17 mouse cellular contexts compared by ENCODE assay signal in the genomic region with DNA sequence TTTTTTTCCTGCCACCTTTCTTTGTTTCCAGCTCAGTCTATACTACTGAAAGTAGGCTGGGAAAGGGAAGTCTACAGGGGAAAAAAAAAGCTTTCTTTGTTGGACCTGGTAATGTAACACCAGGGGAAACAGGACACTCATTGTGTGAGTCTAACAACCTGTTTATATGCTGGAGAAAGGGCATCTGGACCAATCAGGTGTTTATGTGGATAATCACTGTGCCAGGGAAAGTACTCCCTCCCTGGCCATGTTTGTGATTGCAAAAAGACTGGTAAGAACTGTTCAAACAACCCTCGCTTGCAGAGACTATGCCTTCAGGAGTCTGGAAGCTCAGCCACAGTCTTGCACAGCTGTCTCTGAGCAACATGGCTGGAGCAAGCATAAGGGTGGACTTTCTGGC.
DNase-seq lines count a peak whose midpoint lies in the region; ATAC-seq and TF ChIP-seq lines count a peak whose summit lies in the region.
"Had no signal": no experiment of that assay in that cellular context is flagged by ENCODE, and none has a peak within 500 bp of the region (broad histone marks: within the 10 kb centered on the region; RNA-seq: fewer than 3 reads in every experiment).

No protein-coding gene starts in this region.

- no peak overlapping the region for H3K4me2 ChIP-seq in intestine, postnatal 0 days (replicated peaks; ENCODE audit: low read depth)
- no peak overlapping the region for H3K4me2 ChIP-seq in intestine, embryonic 15.5 days (replicated peaks)
- no peak overlapping the region for H3K4me2 ChIP-seq in limb, embryonic 12.5 days
- H3K4me2 ChIP-seq: forebrain, embryonic 15.5 days; heart, embryonic 15.5 days; hindbrain, embryonic 12.5 days; stomach, embryonic 15.5 days had no signal

- H3K9ac ChIP-seq in intestine, postnatal 0 days (ENCODE audit: low read depth, low read length) = no peak overlapping the region
- no peak overlapping the region for H3K9ac ChIP-seq in intestine, embryonic 15.5 days
- no peak overlapping the region for H3K9ac ChIP-seq in limb, embryonic 12.5 days (replicated peaks)
- H3K9ac ChIP-seq: forebrain, embryonic 15.5 days; heart, embryonic 15.5 days; hindbrain, embryonic 12.5 days; stomach, embryonic 15.5 days had no signal

- no peaks in the 10 kb centered on the region for H3K9me3 ChIP-seq in intestine, postnatal 0 days (ENCODE audit: control insufficient read depth)
- H3K9me3 ChIP-seq in intestine, embryonic 15.5 days = no peaks in the 10 kb centered on the region
- H3K9me3 ChIP-seq in limb, embryonic 12.5 days = no peaks in the 10 kb centered on the region
- H3K9me3 ChIP-seq: forebrain, embryonic 15.5 days; heart, embryonic 15.5 days; hindbrain, embryonic 12.5 days; stomach, embryonic 15.5 days had no signal

- 48% methylated on average over 1 of the region's 1 CpGs for WGBS in intestine, postnatal 0 days
- WGBS in intestine, embryonic 15.5 days = 61% methylated on average over 1 of the region's 1 CpGs
- WGBS in lung, adult 2 months = 63% methylated on average over 1 of the region's 1 CpGs
- WGBS in limb, embryonic 12.5 days = 26% methylated on average over 1 of the region's 1 CpGs

- H3K36me3 ChIP-seq in intestine, postnatal 0 days (ENCODE audit: control insufficient read depth, insufficient read depth) = no peaks in the 10 kb centered on the region
- no peaks in the 10 kb centered on the region for H3K36me3 ChIP-seq in intestine, embryonic 15.5 days
- no peaks in the 10 kb centered on the region for H3K36me3 ChIP-seq in limb, embryonic 12.5 days
- H3K36me3 ChIP-seq: forebrain, embryonic 15.5 days; heart, embryonic 15.5 days; hindbrain, embryonic 12.5 days; stomach, embryonic 15.5 days had no signal

- TF ChIP-seq POLR2A in lung, adult 2 months (IDR thresholded peaks at IDR 0.05; ENCODE audit: borderline replicate concordance, extremely low read depth, low read depth, low read length) = no peak

- no peaks in the 10 kb centered on the region for H3K27me3 ChIP-seq in intestine, postnatal 0 days (replicated peaks; ENCODE audit: control insufficient read depth, insufficient read depth, low read length)
- H3K27me3 ChIP-seq in intestine, embryonic 15.5 days (replicated peaks) = no peaks in the 10 kb centered on the region
- no peaks in the 10 kb centered on the region for H3K27me3 ChIP-seq in limb, embryonic 12.5 days
- H3K27me3 ChIP-seq: forebrain, embryonic 15.5 days; heart, embryonic 15.5 days; hindbrain, embryonic 12.5 days; stomach, embryonic 15.5 days had no signal

- H3K4me1 ChIP-seq in intestine, postnatal 0 days (replicated peaks; ENCODE audit: control insufficient read depth, insufficient read depth, low read length) = no peaks in the 10 kb centered on the region
- no peaks in the 10 kb centered on the region for H3K4me1 ChIP-seq in intestine, embryonic 15.5 days (replicated peaks)
- no peaks in the 10 kb centered on the region for H3K4me1 ChIP-seq in lung, adult 2 months (ENCODE audit: control insufficient read depth, insufficient read depth, low read length)
- H3K4me1 ChIP-seq in limb, embryonic 12.5 days (replicated peaks) = peaks cover 32% of the 10 kb centered on the region
- H3K4me1 ChIP-seq: stomach, embryonic 15.5 days had no signal

- 0 out of 2 replicates have a peak, but pooled peaks have one; percentile 14 for TF ChIP-seq CTCF in intestine, postnatal 0 days (IDR thresholded peaks at IDR 0.05; ENCODE audit: low read depth)
- no peak for TF ChIP-seq CTCF in lung, adult 2 months (IDR thresholded peaks at IDR 0.05; ENCODE audit: insufficient read depth, low read length)

- no peak overlapping the region for H3K4me3 ChIP-seq in intestine, postnatal 0 days (ENCODE audit: low read depth, low read length)
- H3K4me3 ChIP-seq in intestine, embryonic 15.5 days (replicated peaks) = no peak overlapping the region
- H3K4me3 ChIP-seq in lung, adult 2 months (replicated peaks; ENCODE audit: extremely low read depth, low read depth, low read length) = no peak overlapping the region
- H3K4me3 ChIP-seq in limb, embryonic 12.5 days (replicated peaks) = no peak overlapping the region
- H3K4me3 ChIP-seq: forebrain, embryonic 15.5 days; heart, embryonic 15.5 days; hindbrain, embryonic 12.5 days; stomach, embryonic 15.5 days had no signal

- ATAC-seq in intestine, postnatal 0 days = no peak
- no peak for ATAC-seq in intestine, embryonic 15.5 days
- peak; percentile 87 for ATAC-seq in limb, embryonic 12.5 days (ENCODE audit: insufficient number of reproducible peaks, insufficient read depth, low FRiP score, low TSS enrichment, low read depth)
- ATAC-seq in megakaryocyte progenitor cell, adult 5-6 weeks (replicated peaks; ENCODE audit: poor library complexity) = no peak
- ATAC-seq: forebrain, embryonic 15.5 days had no signal

- no peak overlapping the region for H3K27ac ChIP-seq in intestine, postnatal 0 days (ENCODE audit: low read depth, low read length)
- H3K27ac ChIP-seq in intestine, embryonic 15.5 days = no peak overlapping the region
- peak overlapping the region; percentile 89 for H3K27ac ChIP-seq in limb, embryonic 12.5 days
- H3K27ac ChIP-seq: forebrain, embryonic 15.5 days; heart, embryonic 15.5 days; hindbrain, embryonic 12.5 days; macrophage; stomach, embryonic 15.5 days had no signal

- peak; percentile 8 for DNase-seq in lung, postnatal 10 days
- DNase-seq in lung, adult 2 months = no peak
- peak; percentile 69 for DNase-seq in thymus, postnatal 4 days
- DNase-seq in gastrocnemius, adult 18-20 months (ENCODE audit: low spot score) = no peak
- DNase-seq: adrenal gland, postnatal 25 days; gastrocnemius, postnatal 36 days; kidney, adult 18-20 months; midbrain, embryonic 14.5 days had no signal

Comparison
In these comparisons a context has a peak if more than half of its experiments do, and no peak if none do; other contexts are left out.
1. DNase-seq: peak in lung, postnatal 10 days (single experiment) and thymus, postnatal 4 days (single experiment); none in lung, adult 2 months (single experiment) and gastrocnemius, adult 18-20 months (single experiment).